Mouse (Mus musculus): ENCODE measurements around the gene Focad. TPM values are rescaled to one million over a fixed set of nuclear protein-coding genes. Genes with fewer than 3 reads are reported as not detected.

Focad gene
- total RNA-seq, 1 experiment: 14.7 TPM

DNA sequence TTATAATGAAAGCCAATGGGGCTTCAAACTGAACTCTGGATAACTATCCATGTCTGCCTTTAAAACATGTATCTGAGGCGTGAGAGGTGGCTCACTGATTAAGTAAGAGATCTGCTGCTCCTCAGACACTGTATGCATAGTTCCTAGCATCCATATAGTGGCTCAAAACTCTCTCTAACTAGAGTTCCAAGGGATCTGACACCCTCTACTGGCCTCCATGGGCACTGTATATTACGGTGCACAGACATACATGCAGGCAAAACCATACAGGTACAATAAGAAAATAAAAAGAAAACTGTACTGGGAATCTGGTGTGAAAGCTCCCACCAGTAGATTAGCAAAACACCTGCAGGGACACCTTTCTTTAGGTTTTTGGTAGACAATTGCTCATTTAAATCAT is 186.1 kb downstream of the Focad start:
- no peaks in the 10 kb centered on the region for H3K9me3 ChIP-seq (ENCODE audit: control insufficient read depth, insufficient read depth, low read depth, low read length)
- H3K9ac ChIP-seq (ENCODE audit: insufficient read depth, low read depth, low read length, poor library complexity, severe bottlenecking): no peak overlapping the region
- DNase-seq (ENCODE audit: low read depth, low spot score): no peak
- H3K4me1 ChIP-seq (ENCODE audit: control insufficient read depth in 2 of 2, insufficient read depth in 2 of 2, low read length in 2 of 2, poor library complexity in 1 of 2): no peaks in the 10 kb centered on the region
- in situ Hi-C loops (cut with MboI; ENCODE audit: low sequenced_read_pairs in 2 of 2, unreplicated experiment in 2 of 2): no loop called here
- no peak overlapping the region for H3K27ac ChIP-seq (ENCODE audit: insufficient read depth, low read depth, low read length, poor library complexity, severe bottlenecking)
- TF ChIP-seq HCFC1 (IDR thresholded peaks at IDR 0.05; ENCODE audit: borderline replicate concordance, insufficient read depth, low read length): no peak
- TF ChIP-seq MAFK (IDR thresholded peaks at IDR 0.05; ENCODE audit: insufficient read depth, low read depth, low read length): no peak
- no peak for TF ChIP-seq ZC3H11A (IDR thresholded peaks at IDR 0.05; ENCODE audit: borderline replicate concordance, low read depth, low read length)
- no peak for TF ChIP-seq CHD2 (IDR thresholded peaks at IDR 0.05; ENCODE audit: low read depth, low read length)
- no peak for TF ChIP-seq ZNF384 (IDR thresholded peaks at IDR 0.05; ENCODE audit: low read depth, low read length)
- no peak overlapping the region for H3K4me3 ChIP-seq (ENCODE audit: insufficient read depth in 1 of 2, low read depth in 1 of 2, low read length in 2 of 2, poor library complexity in 1 of 2, severe bottlenecking in 1 of 2)
- H3K36me3 ChIP-seq (ENCODE audit: control insufficient read depth, insufficient read depth, low read length, poor library complexity, severe bottlenecking): no peaks in the 10 kb centered on the region

- TF ChIP-seq ZC3H11A (IDR thresholded peaks at IDR 0.05; ENCODE audit: borderline replicate concordance, low read depth, low read length) (no peak), HCFC1 (IDR thresholded peaks at IDR 0.05; ENCODE audit: borderline replicate concordance, insufficient read depth, low read length) (no peak), MAFK (IDR thresholded peaks at IDR 0.05; ENCODE audit: insufficient read depth, low read depth, low read length) (no peak), CHD2 (IDR thresholded peaks at IDR 0.05; ENCODE audit: low read depth, low read length) (no peak), ZNF384 (IDR thresholded peaks at IDR 0.05; ENCODE audit: low read depth, low read length) (no peak)
- no peaks in the 10 kb centered on the region for H3K36me3 ChIP-seq (ENCODE audit: control insufficient read depth, insufficient read depth, low read length, poor library complexity, severe bottlenecking)
- no peak for DNase-seq (ENCODE audit: low read depth, low spot score)
- no peak overlapping the region for H3K9ac ChIP-seq (ENCODE audit: insufficient read depth, low read depth, low read length, poor library complexity, severe bottlenecking)
- in situ Hi-C loops (cut with MboI; ENCODE audit: low sequenced_read_pairs in 2 of 2, unreplicated experiment in 2 of 2): no loop called here
- no peak overlapping the region for H3K4me3 ChIP-seq (ENCODE audit: insufficient read depth in 1 of 2, low read depth in 1 of 2, low read length in 2 of 2, poor library complexity in 1 of 2, severe bottlenecking in 1 of 2)
- H3K27ac ChIP-seq (ENCODE audit: insufficient read depth, low read depth, low read length, poor library complexity, severe bottlenecking): no peak overlapping the region
- H3K4me1 ChIP-seq (ENCODE audit: control insufficient read depth in 2 of 2, insufficient read depth in 2 of 2, low read length in 2 of 2, poor library complexity in 1 of 2): no peaks in the 10 kb centered on the region
- H3K9me3 ChIP-seq (ENCODE audit: control insufficient read depth, insufficient read depth, low read depth, low read length): no peaks in the 10 kb centered on the region
Measured at GRCm38 (mm10) chr4:88295537-88295936, 201.1 kb downstream of the Focad start.

- H3K4me1 ChIP-seq (ENCODE audit: control insufficient read depth in 2 of 2, insufficient read depth in 2 of 2, low read length in 2 of 2, poor library complexity in 1 of 2): no peaks in the 10 kb centered on the region
- in situ Hi-C loops (cut with MboI; ENCODE audit: low sequenced_read_pairs in 2 of 2, unreplicated experiment in 2 of 2): no loop called here
- no peak for DNase-seq (ENCODE audit: low read depth, low spot score)
- TF ChIP-seq CHD2 (IDR thresholded peaks at IDR 0.05; ENCODE audit: low read depth, low read length) (no peak), ZNF384 (IDR thresholded peaks at IDR 0.05; ENCODE audit: low read depth, low read length) (no peak), ZC3H11A (IDR thresholded peaks at IDR 0.05; ENCODE audit: borderline replicate concordance, low read depth, low read length) (no peak), MAFK (IDR thresholded peaks at IDR 0.05; ENCODE audit: insufficient read depth, low read depth, low read length) (no peak), HCFC1 (IDR thresholded peaks at IDR 0.05; ENCODE audit: borderline replicate concordance, insufficient read depth, low read length) (no peak)
- no peaks in the 10 kb centered on the region for H3K36me3 ChIP-seq (ENCODE audit: control insufficient read depth, insufficient read depth, low read length, poor library complexity, severe bottlenecking)
- H3K9me3 ChIP-seq (ENCODE audit: control insufficient read depth, insufficient read depth, low read depth, low read length): no peaks in the 10 kb centered on the region
- H3K27ac ChIP-seq (ENCODE audit: insufficient read depth, low read depth, low read length, poor library complexity, severe bottlenecking): no peak overlapping the region
- H3K4me3 ChIP-seq (ENCODE audit: insufficient read depth in 1 of 2, low read depth in 1 of 2, low read length in 2 of 2, poor library complexity in 1 of 2, severe bottlenecking in 1 of 2): no peak overlapping the region
- H3K9ac ChIP-seq (ENCODE audit: insufficient read depth, low read depth, low read length, poor library complexity, severe bottlenecking): no peak overlapping the region
Measured at GRCm38 (mm10) chr4:88299551-88299950, 205.1 kb downstream of the Focad start.

DNA sequence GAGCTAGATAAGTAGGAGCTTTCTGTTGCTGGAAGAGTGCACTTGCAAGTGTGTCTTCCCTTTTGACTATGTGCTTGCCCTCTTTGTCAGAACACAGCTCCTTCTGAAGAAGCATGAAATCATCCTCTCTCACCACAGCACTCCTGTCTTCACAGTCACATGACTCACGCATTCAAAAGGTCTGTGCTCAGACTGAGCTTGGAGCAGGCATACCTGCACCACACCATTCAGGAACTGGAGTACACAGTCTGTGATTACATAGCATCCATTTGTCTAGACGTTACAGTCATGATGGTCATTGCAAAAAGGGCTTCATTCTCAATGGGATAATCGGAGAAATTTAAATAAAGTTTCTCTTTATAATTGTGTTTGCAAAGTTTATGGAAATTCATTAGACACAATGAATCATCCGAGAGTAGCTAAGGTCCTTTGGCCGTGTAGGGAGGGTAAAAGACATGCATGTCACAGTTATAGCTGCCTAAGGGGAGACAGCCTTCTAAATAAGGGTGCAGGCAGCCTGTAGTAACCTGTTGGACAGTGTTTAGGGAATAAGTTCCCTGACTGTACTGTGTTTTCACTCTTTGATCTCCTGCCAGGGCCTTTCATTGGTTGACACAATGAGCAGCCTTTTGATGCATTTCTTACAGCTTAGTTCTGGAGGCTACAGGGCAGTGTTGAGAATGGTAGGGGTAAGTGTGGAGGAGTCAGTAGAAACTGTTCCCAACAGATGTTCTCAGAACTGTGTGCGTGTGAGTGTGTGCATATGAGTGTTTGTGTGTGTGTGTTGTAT is 206.6 kb downstream of the Focad start:
- Histone ChIP-seq H3K4me1 (ENCODE audit: control insufficient read depth in 2 of 2, insufficient read depth in 2 of 2, low read length in 2 of 2, poor library complexity in 1 of 2) (no peaks in the 10 kb centered on the region), H3K36me3 (ENCODE audit: control insufficient read depth, insufficient read depth, low read length, poor library complexity, severe bottlenecking) (no peaks in the 10 kb centered on the region), H3K27ac (ENCODE audit: insufficient read depth, low read depth, low read length, poor library complexity, severe bottlenecking) (no peak overlapping the region), H3K4me3 (ENCODE audit: insufficient read depth in 1 of 2, low read depth in 1 of 2, low read length in 2 of 2, poor library complexity in 1 of 2, severe bottlenecking in 1 of 2) (no peak overlapping the region), H3K9ac (ENCODE audit: insufficient read depth, low read depth, low read length, poor library complexity, severe bottlenecking) (no peak overlapping the region), H3K9me3 (ENCODE audit: control insufficient read depth, insufficient read depth, low read depth, low read length) (no peaks in the 10 kb centered on the region)
- in situ Hi-C loops (cut with MboI; ENCODE audit: low sequenced_read_pairs in 2 of 2, unreplicated experiment in 2 of 2): no loop called here
- TF ChIP-seq ZNF384 (IDR thresholded peaks at IDR 0.05; ENCODE audit: low read depth, low read length) (no peak), ZC3H11A (IDR thresholded peaks at IDR 0.05; ENCODE audit: borderline replicate concordance, low read depth, low read length) (no peak), CHD2 (IDR thresholded peaks at IDR 0.05; ENCODE audit: low read depth, low read length) (no peak), MAFK (IDR thresholded peaks at IDR 0.05; ENCODE audit: insufficient read depth, low read depth, low read length) (no peak), HCFC1 (IDR thresholded peaks at IDR 0.05; ENCODE audit: borderline replicate concordance, insufficient read depth, low read length) (no peak)
- DNase-seq (ENCODE audit: low read depth, low spot score): no peak
